Mouse (Mus musculus): ENCODE measurements around the gene Wnt9b. TPM values are rescaled to one million over a fixed set of nuclear protein-coding genes. Genes with fewer than 3 reads are reported as not detected.

Gene Wnt9b
- polyA plus RNA-seq, 1 experiment from 2014 or later = 0.07 TPM

- WGBS = 57% methylated on average over 19 of the region's 19 CpGs
- no peaks in the 10 kb centered on the region for H3K9me3 ChIP-seq (ENCODE audit: control insufficient read depth, low read depth, low read length)
- H3K9ac ChIP-seq (replicated peaks; ENCODE audit: low read depth, low read length) = no peak overlapping the region
- no peak overlapping the region for H3K27ac ChIP-seq (ENCODE audit: low read length)
- no peak overlapping the region for H3K4me2 ChIP-seq (replicated peaks; ENCODE audit: low read depth, low read length)
- no peaks in the 10 kb centered on the region for H3K4me1 ChIP-seq (ENCODE audit: control insufficient read depth, insufficient read depth, low read length)
- no peaks in the 10 kb centered on the region for H3K27me3 ChIP-seq (ENCODE audit: control insufficient read depth, insufficient read depth, low read length)
- peak; percentile 65 for ATAC-seq (ENCODE audit: insufficient number of reproducible peaks, insufficient read depth, low FRiP score, low read depth)
- no peak overlapping the region for H3K4me3 ChIP-seq (ENCODE audit: low read depth, low read length)
- no peaks in the 10 kb centered on the region for H3K36me3 ChIP-seq (ENCODE audit: control insufficient read depth, insufficient read depth, low read length)
Observed at GRCm38 (mm10) chr11:103735046-103735781, 14.4 kb downstream of the Wnt9b start.

GRCm38 (mm10) chr11:103734411-103735045 lies 15.1 kb downstream of the Wnt9b start:
- no peaks in the 10 kb centered on the region for H3K9me3 ChIP-seq (ENCODE audit: control insufficient read depth, low read depth, low read length)
- no peak for ATAC-seq (ENCODE audit: insufficient number of reproducible peaks, insufficient read depth, low FRiP score, low read depth)
- no peak overlapping the region for H3K4me3 ChIP-seq (ENCODE audit: low read depth, low read length)
- no peaks in the 10 kb centered on the region for H3K4me1 ChIP-seq (ENCODE audit: control insufficient read depth, insufficient read depth, low read length)
- H3K9ac ChIP-seq (replicated peaks; ENCODE audit: low read depth, low read length) = no peak overlapping the region
- H3K36me3 ChIP-seq (ENCODE audit: control insufficient read depth, insufficient read depth, low read length) = no peaks in the 10 kb centered on the region
- H3K4me2 ChIP-seq (replicated peaks; ENCODE audit: low read depth, low read length) = no peak overlapping the region
- H3K27ac ChIP-seq (ENCODE audit: low read length) = no peak overlapping the region
- H3K27me3 ChIP-seq (ENCODE audit: control insufficient read depth, insufficient read depth, low read length) = no peaks in the 10 kb centered on the region
- 62% methylated on average over 5 of the region's 5 CpGs for WGBS

GRCm38 (mm10) chr11:103733961-103734360 lies 15.7 kb downstream of the Wnt9b start:
- Histone ChIP-seq H3K27me3 (ENCODE audit: control insufficient read depth, insufficient read depth, low read length) (no peaks in the 10 kb centered on the region), H3K36me3 (ENCODE audit: control insufficient read depth, insufficient read depth, low read length) (no peaks in the 10 kb centered on the region)
- 89% methylated on average over 2 of the region's 2 CpGs for WGBS

GRCm38 (mm10) chr11:103733069-103733468 lies 16.6 kb downstream of the Wnt9b start:
- no peak overlapping the region for H3K9ac ChIP-seq (replicated peaks; ENCODE audit: low read depth, low read length)
- H3K27me3 ChIP-seq (ENCODE audit: control insufficient read depth, insufficient read depth, low read length) = no peaks in the 10 kb centered on the region
- ATAC-seq (ENCODE audit: insufficient number of reproducible peaks, insufficient read depth, low FRiP score, low read depth) = no peak
- WGBS = 61% methylated on average over 4 of the region's 4 CpGs
- H3K27ac ChIP-seq (ENCODE audit: low read length) = no peak overlapping the region
- H3K9me3 ChIP-seq (ENCODE audit: control insufficient read depth, low read depth, low read length) = no peaks in the 10 kb centered on the region
- H3K4me1 ChIP-seq (ENCODE audit: control insufficient read depth, insufficient read depth, low read length) = no peaks in the 10 kb centered on the region
- H3K4me3 ChIP-seq (ENCODE audit: low read depth, low read length) = no peak overlapping the region
- no peaks in the 10 kb centered on the region for H3K36me3 ChIP-seq (ENCODE audit: control insufficient read depth, insufficient read depth, low read length)
- no peak overlapping the region for H3K4me2 ChIP-seq (replicated peaks; ENCODE audit: low read depth, low read length)

More at GRCm38 (mm10) chr11:103733961-103734360, 15.7 kb downstream of the Wnt9b start:
- Histone ChIP-seq H3K4me1 (ENCODE audit: control insufficient read depth, insufficient read depth, low read length) (no peaks in the 10 kb centered on the region), H3K27ac (ENCODE audit: low read length) (no peak overlapping the region), H3K9me3 (ENCODE audit: control insufficient read depth, low read depth, low read length) (no peaks in the 10 kb centered on the region), H3K9ac (replicated peaks; ENCODE audit: low read depth, low read length) (no peak overlapping the region), H3K4me3 (ENCODE audit: low read depth, low read length) (no peak overlapping the region), H3K4me2 (replicated peaks; ENCODE audit: low read depth, low read length) (no peak overlapping the region)
- ATAC-seq (ENCODE audit: insufficient number of reproducible peaks, insufficient read depth, low FRiP score, low read depth) = no peak

DNA sequence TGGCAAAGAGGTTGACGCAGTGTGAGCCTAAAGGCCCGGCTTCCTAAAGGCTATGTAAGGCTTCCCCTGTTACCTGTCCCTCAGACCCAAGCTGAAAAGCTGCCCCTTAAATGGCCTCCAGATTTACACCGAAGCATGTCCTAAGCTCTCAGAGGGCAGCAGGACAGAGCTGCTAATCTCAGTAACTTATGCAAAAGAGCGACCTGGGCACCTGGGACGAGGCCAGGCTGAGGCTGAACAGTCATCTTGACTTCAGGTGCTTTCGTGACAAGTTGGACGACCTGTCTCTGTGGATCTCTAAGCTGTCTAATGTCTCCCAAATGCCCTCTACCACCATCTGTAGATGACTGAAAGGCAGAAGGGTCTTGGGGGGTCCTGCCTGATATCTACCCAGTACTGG lies 17.3 kb downstream of the Wnt9b start:
- Histone ChIP-seq H3K27me3 (ENCODE audit: control insufficient read depth, insufficient read depth, low read length) (no peaks in the 10 kb centered on the region), H3K36me3 (ENCODE audit: control insufficient read depth, insufficient read depth, low read length) (no peaks in the 10 kb centered on the region), H3K27ac (ENCODE audit: low read length) (no peak overlapping the region), H3K9ac (replicated peaks; ENCODE audit: low read depth, low read length) (no peak overlapping the region), H3K4me1 (ENCODE audit: control insufficient read depth, insufficient read depth, low read length) (no peaks in the 10 kb centered on the region), H3K9me3 (ENCODE audit: control insufficient read depth, low read depth, low read length) (no peaks in the 10 kb centered on the region), H3K4me2 (replicated peaks; ENCODE audit: low read depth, low read length) (no peak overlapping the region), H3K4me3 (ENCODE audit: low read depth, low read length) (no peak overlapping the region)
- no peak for ATAC-seq (ENCODE audit: insufficient number of reproducible peaks, insufficient read depth, low FRiP score, low read depth)
- WGBS = 83% methylated on average over 7 of the region's 7 CpGs

DNA sequence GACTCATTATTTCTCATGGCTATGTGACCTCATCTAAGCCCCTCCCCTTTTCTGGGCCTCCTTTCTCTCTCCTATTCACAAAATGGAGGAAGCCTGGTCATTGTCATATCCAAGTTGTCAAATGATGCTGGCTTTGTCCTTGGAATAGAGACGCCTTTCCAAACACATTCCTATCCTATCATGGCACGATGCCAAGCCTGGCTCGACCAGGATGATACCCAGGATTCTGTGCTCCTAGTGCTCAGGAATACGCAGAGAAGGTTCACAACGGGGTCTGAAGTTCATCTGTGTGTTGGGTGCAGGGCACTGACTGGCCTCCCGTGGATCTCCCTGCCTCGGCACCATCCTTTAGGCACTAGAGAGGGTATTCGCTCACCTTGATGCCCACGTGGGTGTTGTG lies 18.0 kb downstream of the Wnt9b start:
- Histone ChIP-seq H3K4me3 (ENCODE audit: low read depth, low read length) (no peak overlapping the region), H3K4me1 (ENCODE audit: control insufficient read depth, insufficient read depth, low read length) (no peaks in the 10 kb centered on the region), H3K4me2 (replicated peaks; ENCODE audit: low read depth, low read length) (no peak overlapping the region), H3K36me3 (ENCODE audit: control insufficient read depth, insufficient read depth, low read length) (no peaks in the 10 kb centered on the region), H3K27me3 (ENCODE audit: control insufficient read depth, insufficient read depth, low read length) (no peaks in the 10 kb centered on the region), H3K27ac (ENCODE audit: low read length) (no peak overlapping the region), H3K9ac (replicated peaks; ENCODE audit: low read depth, low read length) (no peak overlapping the region), H3K9me3 (ENCODE audit: control insufficient read depth, low read depth, low read length) (no peaks in the 10 kb centered on the region)
- no peak for ATAC-seq (ENCODE audit: insufficient number of reproducible peaks, insufficient read depth, low FRiP score, low read depth)
- 69% methylated on average over 9 of the region's 9 CpGs for WGBS

DNA sequence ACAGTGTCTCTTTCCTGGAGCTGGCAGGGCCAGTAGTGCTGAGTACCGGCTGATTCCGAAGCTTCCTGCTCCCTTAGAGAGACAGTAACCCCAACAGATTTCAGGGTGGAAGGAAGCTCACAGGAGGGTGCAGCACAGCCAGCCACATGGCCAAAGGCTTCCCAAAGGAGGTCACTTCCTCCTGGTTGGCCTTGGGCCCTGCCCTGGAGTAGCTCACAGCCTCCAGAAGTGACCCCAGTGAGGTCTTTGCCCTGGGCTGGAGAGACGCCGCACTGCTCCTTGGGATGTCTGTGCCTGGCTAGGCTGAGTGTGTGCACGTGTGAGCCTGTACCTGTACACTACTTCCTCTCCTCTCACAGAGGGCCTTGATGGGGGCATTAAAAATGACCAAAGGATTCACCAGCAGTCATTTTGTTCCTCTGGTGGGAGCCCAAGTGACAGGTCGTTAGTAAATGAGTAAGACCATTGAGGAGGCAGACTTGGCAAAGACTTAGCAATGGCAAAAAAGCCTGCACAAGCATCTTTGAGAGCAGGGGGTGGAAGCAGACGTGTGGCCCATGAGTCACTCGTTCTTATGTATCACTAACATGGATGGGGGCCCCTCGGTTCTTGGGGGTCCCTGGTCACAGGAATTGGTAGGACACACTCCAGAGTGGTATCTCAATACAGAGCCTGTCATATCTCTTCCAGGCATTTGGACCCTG lies 20.2 kb downstream of the Wnt9b start:
- H3K9me3 ChIP-seq (ENCODE audit: control insufficient read depth, low read depth, low read length) = no peaks in the 10 kb centered on the region
- ATAC-seq (ENCODE audit: insufficient number of reproducible peaks, insufficient read depth, low FRiP score, low read depth) = no peak
- WGBS = 74% methylated on average over 9 of the region's 9 CpGs
- H3K27ac ChIP-seq (ENCODE audit: low read length) = no peak overlapping the region
- H3K4me1 ChIP-seq (ENCODE audit: control insufficient read depth, insufficient read depth, low read length) = no peaks in the 10 kb centered on the region
- H3K9ac ChIP-seq (replicated peaks; ENCODE audit: low read depth, low read length) = no peak overlapping the region
- H3K4me3 ChIP-seq (ENCODE audit: low read depth, low read length) = no peak overlapping the region
- H3K27me3 ChIP-seq (ENCODE audit: control insufficient read depth, insufficient read depth, low read length) = no peaks in the 10 kb centered on the region
- H3K4me2 ChIP-seq (replicated peaks; ENCODE audit: low read depth, low read length) = no peak overlapping the region
- H3K36me3 ChIP-seq (ENCODE audit: control insufficient read depth, insufficient read depth, low read length) = no peaks in the 10 kb centered on the region

DNA sequence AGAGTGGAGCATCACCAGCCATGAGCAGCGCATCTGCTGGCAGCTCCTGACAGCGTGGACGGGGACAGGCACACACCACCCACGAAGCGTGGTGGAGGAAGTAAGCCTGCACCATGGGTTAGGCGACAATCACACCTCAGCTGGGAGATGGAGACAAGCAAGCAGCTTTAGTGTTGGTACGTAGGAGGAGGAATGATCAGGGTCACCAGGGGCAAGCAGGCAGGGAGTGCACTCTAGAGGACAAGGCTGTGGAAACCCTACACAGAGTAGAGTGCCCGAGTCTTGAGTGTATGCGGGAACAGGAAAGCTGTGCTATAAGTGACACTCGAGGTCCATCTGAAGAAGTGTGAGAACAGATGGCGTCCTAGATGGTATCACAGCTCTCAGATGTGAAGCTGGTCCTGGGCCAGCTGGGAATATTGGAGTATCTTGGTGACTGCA lies 25.3 kb downstream of the Wnt9b start:
- no peak overlapping the region for H3K27ac ChIP-seq (ENCODE audit: low read length)
- 68% methylated on average over 11 of the region's 11 CpGs for WGBS
- no peak overlapping the region for H3K4me2 ChIP-seq (replicated peaks; ENCODE audit: low read depth, low read length)
- H3K9ac ChIP-seq (replicated peaks; ENCODE audit: low read depth, low read length) = no peak overlapping the region
- H3K27me3 ChIP-seq (ENCODE audit: control insufficient read depth, insufficient read depth, low read length) = no peaks in the 10 kb centered on the region
- H3K4me3 ChIP-seq (ENCODE audit: low read depth, low read length) = no peak overlapping the region
- ATAC-seq (ENCODE audit: insufficient number of reproducible peaks, insufficient read depth, low FRiP score, low read depth) = no peak
- peaks cover 11% of the 10 kb centered on the region; the same call in 1 of the 2 replicates for H3K4me1 ChIP-seq (ENCODE audit: control insufficient read depth, insufficient read depth, low read length)
- H3K9me3 ChIP-seq (ENCODE audit: control insufficient read depth, low read depth, low read length) = no peaks in the 10 kb centered on the region
- no peaks in the 10 kb centered on the region for H3K36me3 ChIP-seq (ENCODE audit: control insufficient read depth, insufficient read depth, low read length)
